Mouse (Mus musculus): ENCODE results near the gene Slc43a2. TPM values are rescaled to one million over a fixed set of nuclear protein-coding genes. Genes with fewer than 3 reads are reported as not detected.

Gene Slc43a2
- total RNA-seq (2015) (8.6 and 12.2 TPM in 2 replicates), total RNA-seq (2017) (8.9 and 9.9 TPM in 2 replicates)

DNA sequence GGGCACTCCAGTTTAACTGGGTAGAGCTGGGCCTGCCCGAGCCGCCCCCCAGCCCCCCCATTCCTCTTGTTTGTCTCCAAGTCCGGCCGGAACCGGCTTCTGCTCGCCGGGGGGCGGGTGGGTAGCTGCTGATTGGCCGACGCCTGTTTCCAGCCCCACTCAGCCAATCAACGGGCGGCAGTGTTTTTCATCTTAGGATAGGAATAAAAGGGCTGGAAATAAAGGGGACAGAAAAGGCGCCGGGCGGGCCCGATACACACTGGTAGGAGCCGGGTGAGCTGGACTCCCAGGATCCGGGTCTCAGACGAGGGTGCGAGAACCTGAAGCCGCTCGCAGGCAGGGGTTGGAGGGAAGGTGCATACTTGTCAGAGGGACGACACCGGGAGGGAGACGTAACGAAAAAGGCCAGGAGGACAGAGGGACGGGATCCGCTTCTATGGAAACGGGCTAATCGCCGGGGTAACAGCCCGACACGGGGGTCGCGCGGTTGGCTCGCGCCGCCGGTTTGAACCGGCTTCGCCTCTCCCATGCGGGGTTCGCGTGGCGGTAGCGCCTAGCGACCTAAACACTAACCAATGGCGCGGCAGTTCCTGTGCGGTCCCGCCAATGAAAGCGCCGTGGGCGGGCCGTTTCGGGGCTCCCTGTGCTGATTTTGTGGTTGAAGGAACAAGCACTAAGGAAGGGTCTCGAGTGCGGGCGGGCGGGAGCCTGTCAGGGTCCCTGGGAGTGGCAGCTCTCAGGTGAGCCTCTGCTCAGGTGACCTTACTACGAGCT lies at the start of gene Slc43a2:
TSS of gene Slc43a2 (plus strand) at position 226 of the 774 bp plus-strand sequence.
- peak; percentile 70 for ATAC-seq (replicated peaks; ENCODE audit: poor library complexity)

DNA sequence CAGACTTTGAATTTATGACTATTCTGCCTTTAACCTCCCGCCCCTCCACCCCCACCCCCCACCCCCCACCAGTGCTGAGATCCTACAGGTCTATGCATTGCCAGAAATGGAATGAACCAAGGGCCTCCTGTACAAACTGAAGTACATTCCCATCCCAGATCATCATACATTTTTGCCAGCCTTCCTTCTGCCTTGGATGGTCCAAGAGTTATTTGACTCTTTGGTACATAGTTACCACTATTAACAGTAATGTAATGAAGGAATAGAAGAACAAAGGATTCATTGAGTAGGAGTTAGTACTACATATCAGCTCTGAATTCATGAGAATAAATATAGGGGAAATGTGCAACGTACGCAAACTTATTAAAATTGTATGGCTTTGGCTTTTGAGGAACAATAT lies 45.3 kb upstream of the Slc43a2 start:
- ATAC-seq (replicated peaks; ENCODE audit: poor library complexity): no peak

DNA sequence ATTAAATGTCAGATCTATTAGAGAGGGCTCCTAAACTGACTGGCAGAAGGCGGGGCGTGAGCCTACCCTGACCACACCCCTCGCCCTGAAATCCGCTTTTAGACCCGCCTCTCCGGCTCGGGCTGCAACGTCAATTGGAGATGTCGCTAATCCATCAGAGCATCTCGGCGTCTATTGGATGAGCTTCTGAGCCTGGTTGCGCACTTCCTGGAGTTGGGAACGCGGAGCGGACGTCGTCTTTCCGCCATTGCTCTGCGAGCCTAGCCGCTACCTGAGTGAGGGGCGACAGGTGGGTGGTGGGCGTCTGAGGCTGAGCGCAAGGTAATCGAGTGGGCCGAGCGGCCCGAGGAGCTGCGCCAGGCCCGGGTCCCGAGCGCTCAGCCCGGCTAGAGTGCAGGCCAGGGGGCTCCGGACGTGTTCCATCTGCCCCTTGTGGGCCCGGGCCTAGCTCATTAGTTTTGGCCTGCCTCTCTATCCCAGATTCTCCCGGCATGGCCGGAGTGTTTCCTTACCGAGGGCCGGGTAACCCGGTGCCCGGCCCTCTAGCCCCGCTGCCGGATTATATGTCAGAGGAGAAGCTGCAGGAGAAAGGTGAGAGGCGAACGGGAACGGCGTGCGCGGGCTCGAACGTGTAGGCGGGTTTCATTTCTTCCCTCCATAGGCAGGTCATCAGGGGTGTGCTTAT lies 44.8 kb upstream of the Slc43a2 start, which contains the start of gene Prpf8:
TSS of gene Prpf8 (plus strand) at position 216 of the 685 bp plus-strand sequence.
- ATAC-seq (replicated peaks; ENCODE audit: poor library complexity): peak; percentile 100

DNA sequence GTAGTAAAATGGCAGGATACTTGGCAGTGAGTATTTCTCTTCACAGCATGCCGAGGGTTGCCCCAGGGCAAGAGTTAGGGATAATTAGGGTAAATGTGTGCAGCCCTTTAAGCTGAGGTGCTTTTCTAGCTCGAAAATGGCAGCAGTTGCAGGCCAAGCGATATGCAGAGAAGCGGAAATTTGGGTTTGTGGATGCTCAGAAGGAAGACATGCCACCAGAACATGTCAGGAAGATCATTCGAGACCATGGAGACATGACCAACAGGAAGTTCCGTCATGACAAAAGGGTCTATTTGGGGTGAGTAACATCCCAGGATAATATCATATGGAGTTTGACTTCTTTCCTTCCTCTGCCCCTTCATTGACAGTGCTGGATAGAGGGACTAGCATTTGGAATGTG lies 44.0 kb upstream of the Slc43a2 start:
- no peak for ATAC-seq (replicated peaks; ENCODE audit: poor library complexity)

DNA sequence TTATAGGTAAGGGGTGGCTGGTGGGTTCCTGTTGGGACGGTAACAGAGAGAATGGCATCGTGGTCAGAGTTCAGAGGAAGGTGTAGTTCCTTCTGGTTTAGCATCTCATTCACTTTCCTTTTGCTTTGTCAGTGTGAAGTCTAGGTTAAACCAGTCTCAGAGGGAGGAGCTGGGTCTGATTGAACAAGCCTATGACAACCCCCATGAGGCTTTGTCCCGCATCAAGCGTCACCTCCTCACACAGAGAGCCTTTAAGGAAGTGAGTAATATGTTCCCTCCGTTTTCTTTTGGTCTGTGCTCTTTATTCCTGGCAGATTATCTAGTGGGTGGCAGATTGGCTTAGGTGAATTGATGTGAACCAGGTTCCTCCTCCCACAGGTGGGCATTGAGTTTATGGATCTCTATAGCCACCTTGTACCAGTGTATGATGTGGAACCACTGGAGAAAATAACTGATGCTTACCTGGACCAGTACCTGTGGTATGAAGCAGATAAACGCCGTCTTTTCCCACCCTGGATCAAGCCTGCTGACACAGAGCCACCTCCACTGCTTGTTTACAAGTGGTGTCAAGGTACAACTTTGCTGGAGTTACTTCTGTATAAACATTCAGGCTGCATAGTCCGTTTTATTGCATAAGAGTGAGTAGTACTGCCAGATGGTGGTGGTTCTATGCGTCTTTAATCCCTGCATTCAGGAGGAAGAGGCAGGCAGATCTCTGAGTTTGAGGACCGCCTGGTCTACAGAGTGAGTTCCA lies 37.0 kb upstream of the Slc43a2 start:
- ATAC-seq (replicated peaks; ENCODE audit: poor library complexity): no peak

DNA sequence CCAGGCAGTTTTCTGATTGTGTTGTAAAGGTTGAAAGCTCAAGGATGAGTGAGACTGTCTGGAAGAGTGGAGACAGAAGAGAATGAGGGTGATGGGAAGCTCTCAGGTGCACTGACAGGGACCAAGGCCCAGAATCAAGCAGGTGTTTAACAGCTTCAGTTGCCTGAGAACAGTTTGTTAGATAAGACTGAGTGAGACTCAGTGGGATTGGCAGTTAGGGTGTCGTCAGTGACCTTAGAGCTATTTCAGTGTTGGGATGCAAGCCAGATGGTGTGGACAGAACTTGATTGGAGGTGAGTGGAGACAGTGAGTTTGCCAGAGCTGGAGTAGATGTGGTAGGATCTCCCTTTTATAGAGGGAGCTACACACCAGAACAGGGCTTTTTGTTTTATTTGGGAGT lies 33.4 kb upstream of the Slc43a2 start:
- ATAC-seq (replicated peaks; ENCODE audit: poor library complexity): no peak

DNA sequence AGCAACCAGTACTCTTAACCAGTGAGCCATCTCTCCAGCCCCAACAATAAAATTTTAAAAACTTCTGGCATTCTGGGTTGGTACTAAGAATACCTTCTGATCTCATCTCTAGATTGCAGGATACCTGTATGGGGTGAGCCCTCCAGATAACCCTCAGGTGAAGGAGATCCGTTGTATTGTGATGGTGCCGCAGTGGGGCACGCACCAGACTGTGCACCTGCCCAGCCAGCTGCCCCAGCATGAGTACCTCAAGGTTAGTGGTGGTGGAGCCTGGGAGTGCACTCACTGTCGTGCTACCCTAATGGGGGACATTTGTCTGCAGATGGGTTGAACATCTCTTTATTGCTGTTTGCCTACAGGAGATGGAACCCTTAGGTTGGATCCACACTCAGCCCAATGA lies 23.3 kb upstream of the Slc43a2 start:
- ATAC-seq (replicated peaks; ENCODE audit: poor library complexity): no peak

DNA sequence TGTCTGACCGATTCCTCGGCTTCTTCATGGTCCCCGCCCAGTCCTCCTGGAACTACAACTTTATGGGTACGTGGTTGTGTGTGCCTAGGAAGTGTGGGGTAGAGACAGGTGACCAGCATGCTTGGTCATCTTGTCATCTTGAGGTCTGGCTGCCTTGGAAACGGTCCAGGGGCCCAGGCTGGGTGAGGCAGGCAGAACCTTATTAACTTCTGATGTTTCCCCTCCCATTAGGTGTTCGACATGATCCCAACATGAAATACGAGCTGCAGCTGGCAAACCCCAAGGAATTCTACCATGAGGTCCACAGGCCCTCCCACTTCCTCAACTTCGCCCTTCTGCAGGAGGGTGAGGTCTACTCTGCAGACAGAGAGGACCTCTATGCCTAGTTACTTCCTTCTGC lies 22.6 kb upstream of the Slc43a2 start:
- no peak for ATAC-seq (replicated peaks; ENCODE audit: poor library complexity)

DNA sequence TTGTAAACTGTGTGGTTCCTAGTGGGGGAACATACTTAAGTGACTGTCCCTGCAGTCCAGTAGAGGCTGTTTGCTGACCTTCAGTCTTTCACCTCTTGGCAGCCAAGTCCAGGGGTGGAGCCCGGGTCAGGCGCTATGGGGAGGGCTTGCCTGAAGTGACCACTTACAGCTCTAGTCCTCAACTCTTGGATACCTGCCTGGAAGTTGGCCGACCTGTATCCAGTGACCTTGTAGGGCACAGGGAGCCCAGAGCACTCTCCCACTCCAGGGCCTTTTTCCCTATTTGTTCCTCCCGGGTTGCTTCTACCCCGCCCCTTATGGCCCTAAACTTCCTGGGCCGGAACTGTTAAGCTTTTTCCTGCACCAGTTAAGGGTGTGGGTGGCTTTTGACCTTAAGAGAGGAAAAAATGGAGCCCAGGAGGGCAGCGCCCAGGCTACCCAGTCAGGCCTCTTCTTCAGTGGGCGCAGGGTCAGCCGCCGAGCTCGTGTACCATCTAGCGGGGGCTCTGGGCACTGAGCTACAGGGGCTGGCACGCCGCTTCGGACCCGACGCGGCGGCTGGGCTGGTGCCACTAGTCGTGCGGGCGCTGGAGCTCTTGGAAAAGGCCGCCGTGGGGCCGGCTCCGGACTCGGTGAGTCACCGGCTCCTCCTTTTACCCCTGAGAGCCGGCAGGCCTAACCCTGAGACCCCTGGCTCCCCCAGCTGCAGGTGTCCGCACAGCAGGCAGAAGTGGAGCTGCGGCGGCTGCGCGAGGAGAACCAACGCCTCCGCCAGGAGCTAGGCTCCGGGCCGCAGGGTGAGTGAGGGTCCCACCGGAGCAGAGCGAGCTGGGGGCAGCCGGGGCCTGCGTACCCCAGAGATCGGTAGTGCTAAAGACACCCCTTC lies 21.5 kb upstream of the Slc43a2 start, which contains the start of gene Rilp:
TSS of gene Rilp (plus strand) at position 354 of the 886 bp plus-strand sequence.
- peak; percentile 47 for ATAC-seq (replicated peaks; ENCODE audit: poor library complexity)

DNA sequence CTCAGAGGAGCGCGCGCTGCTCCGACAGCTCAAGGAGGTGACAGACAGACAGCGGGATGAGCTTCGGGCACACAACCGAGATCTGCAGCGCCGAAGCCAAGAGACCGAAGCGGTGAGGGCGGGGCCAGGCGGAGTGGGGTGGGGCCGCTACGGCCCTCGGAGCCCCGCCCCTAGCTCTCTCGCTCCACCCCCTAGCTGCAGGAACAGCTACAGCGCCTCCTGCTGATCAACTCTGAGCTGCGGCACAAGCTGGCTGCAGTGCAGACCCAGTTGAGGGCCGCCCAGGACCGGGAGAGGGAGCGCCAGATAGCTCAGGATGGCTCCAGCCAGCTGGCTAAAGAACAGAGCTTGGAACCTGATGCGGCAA lies 20.9 kb upstream of the Slc43a2 start:
- peak; percentile 95 for ATAC-seq (replicated peaks; ENCODE audit: poor library complexity)

DNA sequence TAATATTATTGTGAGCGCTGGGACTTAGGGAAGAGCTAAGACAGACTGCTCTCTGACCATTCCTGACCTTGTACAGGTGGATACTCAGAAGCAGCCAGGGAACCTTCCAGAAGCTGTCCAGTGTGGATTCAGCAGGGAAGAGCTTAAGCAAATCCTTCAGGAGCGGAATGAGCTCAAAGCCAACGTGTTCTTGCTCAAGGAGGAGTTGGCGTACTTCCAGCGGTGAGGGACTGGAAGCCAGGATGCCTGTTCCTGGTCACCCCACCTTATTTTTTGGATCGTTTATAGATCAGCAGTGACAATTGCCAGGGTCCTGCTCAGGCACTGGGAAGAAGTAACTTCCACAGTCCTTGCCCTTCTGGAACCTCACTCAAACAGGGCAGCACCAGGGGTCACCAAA lies 20.3 kb upstream of the Slc43a2 start:
- ATAC-seq (replicated peaks; ENCODE audit: poor library complexity): no peak

DNA sequence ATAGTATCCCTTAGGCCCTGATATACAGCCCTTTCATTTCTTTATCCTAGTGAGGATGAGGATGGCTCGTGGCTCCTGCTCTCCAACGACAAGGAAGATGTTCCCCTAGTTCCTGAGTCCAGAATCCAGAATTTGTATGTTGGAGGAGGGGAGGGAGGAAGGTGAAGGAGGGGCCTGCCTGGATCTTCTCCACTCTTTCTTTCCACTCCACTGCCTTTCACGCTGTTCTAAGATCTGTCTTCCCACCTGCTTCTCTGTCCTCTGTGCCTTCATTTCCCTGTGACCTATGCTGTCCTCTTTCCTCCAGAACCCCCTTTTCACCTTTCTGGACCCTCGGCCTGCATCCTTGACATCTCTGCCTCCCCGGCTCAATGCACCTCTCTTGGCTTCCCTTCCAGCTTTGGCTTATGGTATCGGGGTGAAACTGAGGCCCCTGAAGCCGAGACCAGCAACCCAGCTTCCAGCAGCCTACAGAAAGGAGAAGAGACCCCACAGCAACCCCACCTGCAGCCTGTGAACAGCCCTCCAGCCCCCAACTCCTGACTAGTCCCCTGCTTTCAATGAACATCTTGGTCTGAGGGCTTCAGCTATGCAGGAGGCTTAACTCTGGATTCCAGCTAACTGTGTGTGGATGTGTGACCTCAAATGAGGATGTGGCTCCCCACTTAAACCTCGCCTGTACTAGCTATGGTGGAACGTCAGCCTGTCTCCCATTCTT lies 19.0 kb upstream of the Slc43a2 start:
- no peak for ATAC-seq (replicated peaks; ENCODE audit: poor library complexity)

DNA sequence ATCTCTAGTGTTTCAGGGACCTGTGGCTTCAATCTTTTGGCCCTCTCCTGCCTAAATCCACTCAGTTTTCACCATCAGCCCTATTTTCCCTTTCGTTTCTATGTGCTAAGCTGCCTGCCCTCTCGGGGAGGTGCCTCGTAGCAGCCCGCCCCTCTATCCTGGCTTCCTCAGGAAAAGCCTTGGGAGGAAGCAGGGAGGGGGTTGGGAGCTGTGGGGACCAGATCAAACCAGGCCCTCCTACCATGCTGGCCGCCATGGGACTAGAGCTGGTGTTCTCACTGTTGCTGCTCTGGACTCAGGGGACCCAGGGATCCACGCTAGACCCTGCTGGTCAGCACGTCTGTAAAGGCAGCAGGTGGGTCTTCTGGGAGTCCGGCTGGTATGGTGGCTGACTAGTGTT lies 18.2 kb upstream of the Slc43a2 start, which contains the start of gene Scarf1:
TSS of gene Scarf1 (plus strand) at position 205 of the 400 bp plus-strand sequence.
- no peak for ATAC-seq (replicated peaks; ENCODE audit: poor library complexity)

DNA sequence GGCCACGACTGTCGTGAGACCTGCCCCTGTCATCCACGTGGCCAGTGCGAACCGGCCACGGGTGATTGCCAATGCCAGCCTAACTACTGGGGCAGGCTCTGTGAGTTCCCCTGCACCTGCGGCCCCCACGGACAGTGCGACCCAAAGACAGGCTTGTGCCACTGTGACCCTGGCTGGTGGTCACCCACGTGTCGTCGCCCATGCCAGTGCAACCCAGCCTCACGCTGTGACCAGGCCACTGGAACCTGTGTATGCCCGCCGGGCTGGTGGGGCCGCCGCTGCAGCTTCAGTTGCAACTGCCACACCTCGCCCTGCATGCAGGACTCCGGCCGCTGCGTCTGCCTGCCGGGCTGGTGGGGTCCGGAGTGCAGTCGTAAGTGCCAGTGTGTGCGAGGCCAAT lies 16.3 kb upstream of the Slc43a2 start:
- ATAC-seq (replicated peaks; ENCODE audit: poor library complexity): no peak

DNA sequence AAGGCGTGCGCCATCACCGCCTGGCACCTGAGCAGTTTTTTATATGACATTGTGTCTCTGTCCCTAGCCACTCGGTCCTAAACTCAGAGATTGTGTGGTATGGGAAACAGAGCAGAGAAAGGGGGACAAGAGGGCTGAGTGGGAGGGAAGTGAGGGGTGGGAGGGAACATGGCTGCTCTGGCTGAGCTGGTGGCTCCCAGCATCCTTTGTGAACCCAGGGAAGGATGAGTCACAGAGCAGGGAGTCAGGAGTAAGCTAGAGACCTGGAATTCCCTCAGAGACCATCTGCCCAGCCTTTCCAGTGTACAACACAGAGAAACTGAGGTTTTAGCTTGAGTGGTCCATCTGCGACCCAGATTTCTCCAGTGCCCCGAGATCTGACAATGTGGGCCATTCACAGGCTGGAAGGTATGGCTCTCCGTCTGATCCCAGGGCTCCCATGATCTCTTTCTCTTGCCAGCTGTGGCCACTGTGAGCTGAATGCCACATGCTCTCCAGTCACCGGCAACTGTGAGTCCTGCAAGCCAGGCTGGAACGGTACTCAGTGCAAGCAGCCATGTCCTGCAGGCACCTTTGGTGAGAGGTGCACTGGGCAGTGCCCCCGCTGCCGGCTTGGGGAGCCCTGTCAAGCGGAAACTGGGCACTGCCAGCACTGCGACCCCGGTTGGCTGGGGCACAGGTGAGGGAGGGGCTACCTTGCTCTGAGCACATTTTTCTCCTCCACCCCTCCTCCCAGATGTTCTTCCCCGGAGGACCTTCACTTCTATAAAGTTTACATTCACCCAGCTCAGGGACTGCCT lies 11.5 kb upstream of the Slc43a2 start:
- ATAC-seq (replicated peaks; ENCODE audit: poor library complexity): no peak

DNA sequence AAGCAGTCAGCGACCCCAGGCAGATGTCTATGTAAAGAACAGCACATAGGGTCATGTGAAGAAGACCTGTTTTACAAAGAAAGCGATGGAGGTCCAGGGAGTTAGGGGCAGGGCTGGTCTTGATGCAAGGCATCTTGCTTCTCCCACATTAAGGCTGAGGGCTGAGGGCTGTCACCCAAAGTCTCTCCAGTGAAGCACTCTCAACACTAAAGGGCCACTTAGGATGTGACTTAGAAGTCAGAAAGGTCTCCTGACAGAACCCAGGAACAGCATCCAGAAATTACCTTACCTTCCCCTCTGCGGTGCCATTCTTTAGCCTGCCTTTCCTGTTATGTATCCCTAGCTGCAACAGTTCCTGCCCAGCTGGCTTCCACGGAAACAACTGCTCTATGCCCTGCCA lies 9.9 kb upstream of the Slc43a2 start:
- ATAC-seq (replicated peaks; ENCODE audit: poor library complexity): no peak

DNA sequence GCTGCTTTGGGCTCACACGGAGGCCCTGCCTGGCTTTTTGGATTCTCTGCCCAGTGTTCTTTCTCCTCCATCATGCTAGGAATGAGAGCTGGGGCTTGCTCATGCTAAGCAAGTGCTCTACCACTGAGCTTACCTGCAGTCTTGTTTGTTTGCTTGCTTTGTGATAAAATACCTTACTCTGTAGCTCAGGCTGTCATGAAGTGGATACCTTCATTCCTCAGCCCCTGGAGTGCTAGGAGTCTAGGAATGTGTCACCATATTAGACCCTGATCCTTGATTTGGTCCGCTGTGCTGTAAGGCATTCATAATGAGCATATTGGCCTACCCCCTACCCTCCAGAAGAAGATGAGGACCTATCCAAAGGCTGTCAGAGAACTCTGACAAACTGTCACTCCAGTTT lies 8.7 kb upstream of the Slc43a2 start:
- no peak for ATAC-seq (replicated peaks; ENCODE audit: poor library complexity)

DNA sequence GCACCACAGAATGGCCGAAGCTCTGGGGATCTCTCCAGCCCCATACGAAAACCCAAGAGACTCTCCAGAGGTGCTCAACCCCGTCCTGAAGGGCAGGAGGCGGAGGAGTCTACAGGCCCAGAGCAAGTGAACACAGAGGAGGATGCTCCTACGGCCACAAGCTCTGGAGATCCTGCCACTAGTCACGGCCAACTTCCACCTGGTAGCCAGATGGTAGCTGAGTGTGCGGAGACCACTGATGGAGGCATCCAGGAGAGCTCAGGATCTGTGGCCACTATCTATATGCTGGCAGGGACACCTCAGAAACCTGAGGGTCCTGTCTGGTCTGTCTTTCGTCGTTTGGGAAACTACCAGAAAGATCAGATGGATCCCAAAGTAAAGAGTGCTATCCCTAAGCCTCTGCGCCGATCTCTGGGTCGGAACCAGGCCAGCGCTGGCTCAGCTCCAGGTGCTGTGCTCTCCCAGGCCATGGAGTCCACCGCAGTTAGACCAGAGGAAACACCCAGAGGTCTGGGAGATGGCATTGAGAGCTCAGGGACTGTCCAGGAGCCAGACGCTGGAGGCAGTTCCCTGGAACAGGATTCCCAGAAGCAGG lies 5.9 kb upstream of the Slc43a2 start:
- no peak for ATAC-seq (replicated peaks; ENCODE audit: poor library complexity)

DNA sequence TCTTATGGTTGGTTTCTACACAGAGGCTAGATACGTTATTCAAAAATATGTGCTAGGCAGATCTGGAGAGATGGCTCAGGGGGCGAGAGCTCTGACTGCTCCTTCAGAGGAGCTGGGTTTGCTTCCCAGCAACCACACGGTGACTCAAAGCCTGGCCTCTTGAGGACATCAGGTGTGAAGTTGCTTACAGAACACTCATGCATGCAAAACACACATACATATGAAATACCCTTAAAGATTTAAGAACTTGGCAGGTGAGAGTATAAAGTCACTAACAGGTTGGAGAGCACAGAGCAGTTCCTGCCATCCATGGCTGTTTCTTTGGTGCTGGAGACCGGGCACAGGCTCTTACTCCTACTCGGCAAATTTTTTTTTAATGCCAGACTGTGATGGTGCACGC lies 4.6 kb upstream of the Slc43a2 start:
- no peak for ATAC-seq (replicated peaks; ENCODE audit: poor library complexity)
